Mouse (Mus musculus): ENCODE measurements around the gene Megf11.

- TF ChIP-seq CTCF (IDR thresholded peaks at IDR 0.05) (no peak), EP300 (IDR thresholded peaks at IDR 0.05) (no peak)
Observed at GRCm38 (mm10) chr9:64376380-64376779, 9.0 kb upstream of the Megf11 start.
